Mouse (Mus musculus) c-Kit-positive CD71-negative TER-119-negative erythroid progenitor cells, embryonic 14.5 days (primary cell): ENCODE data around the gene Gm28038.

Experiments
- DNase-seq: peaks from one replicate; pipeline ENCODE4 v3.0.0-alpha.2; 2013; ENCODE audit warnings: low read depth

Gm28038 gene

GRCm38 (mm10) chr2:30285416-30286181 lies 4.8 kb downstream of the Gm28038 start:
- DNase-seq = no peak

- peak; percentile 94 for DNase-seq
Observed at GRCm38 (mm10) chr2:30286192-30287026, 5.6 kb downstream of the Gm28038 start, which contains the start of the genes Dolk and Nup188. Gene Dolk (minus strand): TSS chr2:30286334. Gene Nup188 (plus strand): TSS chr2:30286397.

- peak; percentile 22 for DNase-seq
Observed at GRCm38 (mm10) chr2:30287027-30287373, 6.2 kb downstream of the Gm28038 start.

- DNase-seq = no peak
Observed at GRCm38 (mm10) chr2:30299525-30299924, 18.7 kb downstream of the Gm28038 start.

- DNase-seq = no peak
Observed at GRCm38 (mm10) chr2:30299966-30300365, 19.1 kb downstream of the Gm28038 start.

GRCm38 (mm10) chr2:30306087-30306486 lies 25.2 kb downstream of the Gm28038 start:
- DNase-seq = no peak

GRCm38 (mm10) chr2:30309351-30309750 lies 28.5 kb downstream of the Gm28038 start:
- no peak for DNase-seq

GRCm38 (mm10) chr2:30311481-30311880 lies 30.6 kb downstream of the Gm28038 start:
- no peak for DNase-seq

- DNase-seq = no peak
Observed at GRCm38 (mm10) chr2:30316136-30316535, 35.3 kb downstream of the Gm28038 start.

- DNase-seq = no peak
Observed at GRCm38 (mm10) chr2:30316955-30317354, 36.1 kb downstream of the Gm28038 start.

- no peak for DNase-seq
Observed at GRCm38 (mm10) chr2:30319260-30319659, 38.4 kb downstream of the Gm28038 start.

GRCm38 (mm10) chr2:30323111-30323510 lies 42.3 kb downstream of the Gm28038 start:
- DNase-seq = no peak

- DNase-seq = no peak
Observed at GRCm38 (mm10) chr2:30325296-30325695, 44.5 kb downstream of the Gm28038 start.

GRCm38 (mm10) chr2:30327276-30327675 lies 46.4 kb downstream of the Gm28038 start:
- DNase-seq = no peak

GRCm38 (mm10) chr2:30328791-30329190 lies 47.9 kb downstream of the Gm28038 start:
- no peak for DNase-seq

- no peak for DNase-seq
Observed at GRCm38 (mm10) chr2:30335324-30335723, 54.5 kb downstream of the Gm28038 start.

- no peak for DNase-seq
Observed at GRCm38 (mm10) chr2:30336174-30336915, 55.5 kb downstream of the Gm28038 start.

- DNase-seq = no peak
Observed at GRCm38 (mm10) chr2:30337179-30337578, 56.3 kb downstream of the Gm28038 start.

- DNase-seq = no peak
Observed at GRCm38 (mm10) chr2:30342061-30342460, 61.2 kb downstream of the Gm28038 start.

GRCm38 (mm10) chr2:30342544-30342943 lies 61.7 kb downstream of the Gm28038 start:
- no peak for DNase-seq

GRCm38 (mm10) chr2:30343601-30344137 lies 62.8 kb downstream of the Gm28038 start:
- DNase-seq = no peak
